8 mouse cellular contexts compared by ENCODE assay signal in the genomic region with DNA sequence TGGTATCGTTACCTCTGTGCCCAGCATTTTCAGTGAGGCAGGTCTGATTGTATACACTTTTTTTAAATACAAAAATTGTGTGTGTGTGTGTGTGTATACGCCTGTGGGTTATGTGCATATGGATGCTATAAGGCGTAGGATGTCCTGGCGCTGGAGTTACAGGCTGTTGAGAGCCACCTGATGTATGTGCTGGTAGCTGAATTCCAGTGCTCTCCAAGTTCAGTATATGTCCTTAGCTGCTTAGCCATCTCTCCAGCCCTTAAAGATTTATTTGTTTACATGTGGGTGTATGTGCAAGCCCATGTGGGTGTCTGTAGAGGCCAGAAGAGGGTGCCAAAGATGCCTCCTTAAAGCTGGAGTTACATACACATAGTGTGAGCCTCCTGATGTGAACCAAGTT. TPM values are rescaled to one million over a fixed set of nuclear protein-coding genes. Genes with fewer than 3 reads are reported as not detected.
A peak's percentile ranks its signal among the peaks of the same experiment; 100 is the strongest.
DNase-seq lines count a peak whose midpoint lies in the region; ATAC-seq lines count a peak whose summit lies in the region.

No protein-coding gene starts in this region.

- H3K9me3 ChIP-seq in liver, embryonic 11.5 days (ENCODE audit: control insufficient read depth, low read length), result no peaks in the 10 kb centered on the region
- no peaks in the 10 kb centered on the region for H3K9me3 ChIP-seq in neural tube, embryonic 14.5 days (ENCODE audit: control insufficient read depth, low read length)

- H3K27ac ChIP-seq in liver, embryonic 11.5 days (ENCODE audit: low read depth, low read length), result no peak overlapping the region
- H3K27ac ChIP-seq in brown adipose tissue, adult 24 weeks (replicated peaks; ENCODE audit: low read depth, low read length), result 0 out of 2 replicates have a peak overlapping the region, but pooled peaks have one; percentile 2
- no peak overlapping the region for H3K27ac ChIP-seq in neural tube, embryonic 14.5 days (ENCODE audit: low read depth, low read length)

- H3K4me1 ChIP-seq in liver, embryonic 11.5 days (replicated peaks; ENCODE audit: control insufficient read depth, insufficient read depth, low read length), result peaks cover 5% of the 10 kb centered on the region
- H3K4me1 ChIP-seq in brown adipose tissue, adult 24 weeks (ENCODE audit: control insufficient read depth, insufficient read depth, insufficient read length, low read length), result no peaks in the 10 kb centered on the region
- no peaks in the 10 kb centered on the region; the same call in 1 of the 2 replicates for H3K4me1 ChIP-seq in neural tube, embryonic 14.5 days (ENCODE audit: control insufficient read depth, insufficient read depth, low read length)

- no peaks in the 10 kb centered on the region for H3K36me3 ChIP-seq in liver, embryonic 11.5 days (ENCODE audit: control insufficient read depth, insufficient read depth, low read length)
- H3K36me3 ChIP-seq in neural tube, embryonic 14.5 days (ENCODE audit: control insufficient read depth, insufficient read depth, low read length), result no peaks in the 10 kb centered on the region

- 59% methylated on average over 4 of the region's 4 CpGs for WGBS in liver, embryonic 11.5 days
- 52% methylated on average over 4 of the region's 4 CpGs for WGBS in neural tube, embryonic 14.5 days

- ATAC-seq in liver, embryonic 11.5 days (replicated peaks; ENCODE audit: low FRiP score), result no peak
- no peak for ATAC-seq in neural tube, embryonic 14.5 days (ENCODE audit: low read depth)

- peaks cover 9% of the 10 kb centered on the region for H3K27me3 ChIP-seq in liver, embryonic 11.5 days (replicated peaks; ENCODE audit: control insufficient read depth, insufficient read depth, low read length)
- 0 out of 2 replicates have a peak, but pooled peaks cover 1% of the 10 kb centered on the region for H3K27me3 ChIP-seq in neural tube, embryonic 14.5 days (ENCODE audit: control insufficient read depth, insufficient read depth, low read length)

- H3K4me2 ChIP-seq in liver, embryonic 11.5 days, result peak overlapping the region; percentile 91
- H3K4me2 ChIP-seq in neural tube, embryonic 14.5 days (ENCODE audit: low read depth, low read length), result peak overlapping the region; percentile 41; the same call in 1 of the 2 replicates

- no peak for DNase-seq in liver, embryonic 11.5 days (ENCODE audit: low spot score)
- no peak for DNase-seq in liver
- DNase-seq in induced T-regulatory cell, adult 2 months (ENCODE audit: low read depth), result peak; percentile 28
- no peak for DNase-seq in embryo, embryonic 10 days (ENCODE audit: low spot score)
- DNase-seq in lung, postnatal 10 days, result no peak
- DNase-seq in kidney, postnatal 4 days, result no peak

- peak overlapping the region; percentile 90; the same call in 1 of the 2 replicates for H3K4me3 ChIP-seq in liver, embryonic 11.5 days (ENCODE audit: low read depth, low read length)
- H3K4me3 ChIP-seq in brown adipose tissue, adult 24 weeks (ENCODE audit: insufficient read depth, low read depth, low read length), result no peak overlapping the region
- H3K4me3 ChIP-seq in neural tube, embryonic 14.5 days (ENCODE audit: low read depth, low read length), result peak overlapping the region; percentile 72

- no peak overlapping the region for H3K9ac ChIP-seq in liver, embryonic 11.5 days (ENCODE audit: low read depth, low read length)
- H3K9ac ChIP-seq in neural tube, embryonic 14.5 days (replicated peaks; ENCODE audit: low read depth, low read length), result 0 out of 2 replicates have a peak overlapping the region, but pooled peaks have one; percentile 17

RNA-seq across cellular contexts. Expression of a gene that starts 0.9 kb away (rescaled TPM):
- 87.8 and 88.0 TPM in 2 replicates for polyA plus RNA-seq in liver, embryonic 11.5 days (2014; fragmentation: Nextera tagmentation; extraction: Ambion mirVana)
- polyA plus RNA-seq in brown adipose tissue, adult 24 weeks (2012; ENCODE audit: insufficient read depth, insufficient read length, missing spikeins), result 269 and 348 TPM in 2 replicates
- polyA plus RNA-seq in neural tube, embryonic 14.5 days (2014; fragmentation: Nextera tagmentation; extraction: Ambion mirVana), result 67.1 and 73.9 TPM in 2 replicates

RNA-seq across cellular contexts. Expression of a gene that starts 3.8 kb away (rescaled TPM):
- 0.30 and 1.5 TPM in 2 replicates for polyA plus RNA-seq in liver, embryonic 11.5 days (2014; fragmentation: Nextera tagmentation; extraction: Ambion mirVana)
- not detected in 2 replicates for polyA plus RNA-seq in brown adipose tissue, adult 24 weeks (2012; ENCODE audit: insufficient read depth, insufficient read length, missing spikeins)
- 2.4 and 4.6 TPM in 2 replicates for polyA plus RNA-seq in neural tube, embryonic 14.5 days (2014; fragmentation: Nextera tagmentation; extraction: Ambion mirVana)

RNA-seq across cellular contexts. Expression of a gene that starts 11.6 kb away (rescaled TPM):
- 0.84 and 1.1 TPM in 2 replicates for polyA plus RNA-seq in liver, embryonic 11.5 days (2014; fragmentation: Nextera tagmentation; extraction: Ambion mirVana)
- polyA plus RNA-seq in brown adipose tissue, adult 24 weeks (2012; ENCODE audit: insufficient read depth, insufficient read length, missing spikeins), result 4.2 and 9.1 TPM in 2 replicates
- 11.4 and 13.3 TPM in 2 replicates for polyA plus RNA-seq in neural tube, embryonic 14.5 days (2014; fragmentation: Nextera tagmentation; extraction: Ambion mirVana)

RNA-seq across cellular contexts. Expression of a gene that starts 11.8 kb away (rescaled TPM):
- polyA plus RNA-seq in liver, embryonic 11.5 days (2014; fragmentation: Nextera tagmentation; extraction: Ambion mirVana), result 2.2 and 2.3 TPM in 2 replicates
- 0.36 TPM in 1 of 2 replicates, not detected in the other for polyA plus RNA-seq in brown adipose tissue, adult 24 weeks (2012; ENCODE audit: insufficient read depth, insufficient read length, missing spikeins)
- polyA plus RNA-seq in neural tube, embryonic 14.5 days (2014; fragmentation: Nextera tagmentation; extraction: Ambion mirVana), result 1.6 and 1.7 TPM in 2 replicates

RNA-seq across cellular contexts. Expression of a gene that starts 25.4 kb away (rescaled TPM):
- 3.2 and 4.5 TPM in 2 replicates for polyA plus RNA-seq in liver, embryonic 11.5 days (2014; fragmentation: Nextera tagmentation; extraction: Ambion mirVana)
- polyA plus RNA-seq in brown adipose tissue, adult 24 weeks (2012; ENCODE audit: insufficient read depth, insufficient read length, missing spikeins), result 10.8 and 16.4 TPM in 2 replicates
- polyA plus RNA-seq in neural tube, embryonic 14.5 days (2014; fragmentation: Nextera tagmentation; extraction: Ambion mirVana), result 15.9 and 19.2 TPM in 2 replicates
